Mouse (Mus musculus): Measurements from ENCODE around the gene H2afx. TPM values are rescaled to one million over a fixed set of nuclear protein-coding genes. Genes with fewer than 3 reads are reported as not detected.
"Not testable (repeated sequence)": the region's sequence is repeated elsewhere in the genome, so short reads cannot be mapped to it uniquely, and the experiment has no call there.

Gene H2afx
- 318 and 395 TPM in 2 replicates for polyA plus RNA-seq (2015; fragmentation: Nextera tagmentation; extraction: Ambion mirVana)

DNA sequence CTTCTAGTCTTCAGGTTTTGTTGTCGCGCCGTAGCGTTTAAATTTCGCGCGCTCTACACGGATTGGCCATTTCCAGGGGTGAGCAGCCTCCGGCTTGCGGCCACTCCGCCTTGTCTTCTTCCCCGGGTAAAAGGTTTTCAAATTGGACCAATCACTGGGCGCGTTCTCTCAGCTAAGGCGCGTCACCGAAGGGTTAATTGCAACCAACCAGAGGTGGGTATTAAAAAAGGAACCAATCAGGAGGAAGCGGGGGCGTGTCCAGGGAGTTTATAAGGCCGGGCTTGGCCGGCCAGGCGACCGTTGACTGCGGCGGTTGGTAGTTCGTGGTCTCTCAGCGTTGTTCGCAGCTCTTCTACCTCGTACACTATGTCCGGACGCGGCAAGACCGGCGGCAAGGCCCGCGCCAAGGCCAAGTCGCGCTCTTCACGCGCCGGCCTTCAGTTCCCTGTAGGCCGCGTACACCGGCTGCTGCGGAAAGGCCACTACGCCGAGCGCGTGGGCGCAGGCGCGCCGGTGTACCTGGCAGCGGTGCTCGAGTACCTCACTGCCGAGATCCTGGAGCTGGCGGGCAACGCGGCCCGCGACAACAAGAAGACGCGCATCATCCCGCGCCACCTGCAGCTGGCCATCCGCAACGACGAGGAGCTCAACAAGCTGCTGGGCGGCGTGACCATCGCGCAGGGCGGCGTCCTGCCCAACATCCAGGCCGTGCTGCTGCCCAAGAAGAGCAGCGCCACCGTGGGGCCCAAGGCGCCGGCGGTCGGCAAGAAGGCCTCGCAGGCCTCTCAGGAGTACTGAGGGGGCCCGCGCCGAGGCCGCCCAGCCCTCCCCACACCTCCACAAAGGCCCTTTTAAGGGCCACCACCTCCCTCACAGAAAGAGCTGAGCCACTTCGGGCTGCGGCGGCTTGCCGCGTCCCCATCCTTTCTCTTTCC lies at the start of gene H2afx:
TSS of gene H2afx (plus strand) at position 299 of the 935 bp plus-strand sequence.
- Histone ChIP-seq H3K9ac (ENCODE audit: low read length) (peak within 1 kb of the TSS; percentile 98), H3K27me3 (ENCODE audit: control insufficient read depth, insufficient read depth, low read depth, low read length) (no peaks in the 10 kb centered on the region), H3K9me3 (ENCODE audit: control insufficient read depth, low read length) (no peaks in the 10 kb centered on the region), H3K4me2 (ENCODE audit: low read depth, low read length) (peak within 1 kb of the TSS; percentile 72), H3K36me3 (ENCODE audit: control insufficient read depth, insufficient read depth, low read length) (peaks cover 36% of the 10 kb centered on the region), H3K27ac (ENCODE audit: low read length) (peak within 1 kb of the TSS; percentile 98), H3K4me1 (replicated peaks; ENCODE audit: control insufficient read depth, insufficient read depth, low read length) (peaks cover 15% of the 10 kb centered on the region), H3K4me3 (ENCODE audit: low read length) (peak within 1 kb of the TSS; percentile 91)
- WGBS, result under 1% methylated on average over 87 of the region's 91 CpGs
- ATAC-seq (ENCODE audit: low read depth), result peak; percentile 95

- no peak overlapping the region for H3K4me3 ChIP-seq (ENCODE audit: low read length)
- WGBS, result 19% methylated on average over 6 of the region's 6 CpGs
- no peak overlapping the region for H3K27ac ChIP-seq (ENCODE audit: low read length)
- H3K4me1 ChIP-seq (replicated peaks; ENCODE audit: control insufficient read depth, insufficient read depth, low read length), result peaks cover 19% of the 10 kb centered on the region
- ATAC-seq (ENCODE audit: low read depth), result no peak
- H3K36me3 ChIP-seq (ENCODE audit: control insufficient read depth, insufficient read depth, low read length), result no peaks in the 10 kb centered on the region
- H3K9ac ChIP-seq (ENCODE audit: low read length), result no peak overlapping the region
- peaks cover 18% of the 10 kb centered on the region for H3K27me3 ChIP-seq (ENCODE audit: control insufficient read depth, insufficient read depth, low read depth, low read length)
- no peak overlapping the region for H3K4me2 ChIP-seq (ENCODE audit: low read depth, low read length)
- H3K9me3 ChIP-seq (ENCODE audit: control insufficient read depth, low read length), result no peaks in the 10 kb centered on the region
Measured at GRCm38 (mm10) chr9:44286256-44286850, 48.1 kb upstream of the H2afx start.

- H3K4me2 ChIP-seq (ENCODE audit: low read depth, low read length), result peak overlapping the region; percentile 88
- H3K27ac ChIP-seq (ENCODE audit: low read length), result no peak overlapping the region
- peak overlapping the region; percentile 64 for H3K9ac ChIP-seq (ENCODE audit: low read length)
- peaks cover 18% of the 10 kb centered on the region for H3K27me3 ChIP-seq (ENCODE audit: control insufficient read depth, insufficient read depth, low read depth, low read length)
- H3K9me3 ChIP-seq (ENCODE audit: control insufficient read depth, low read length), result no peaks in the 10 kb centered on the region
- H3K36me3 ChIP-seq (ENCODE audit: control insufficient read depth, insufficient read depth, low read length), result peaks cover 5% of the 10 kb centered on the region; the same call in 1 of the 2 replicates
- peaks cover 19% of the 10 kb centered on the region for H3K4me1 ChIP-seq (replicated peaks; ENCODE audit: control insufficient read depth, insufficient read depth, low read length)
- ATAC-seq (ENCODE audit: low read depth), result no peak
- 17% methylated on average over 11 of the region's 11 CpGs for WGBS
- peak overlapping the region; percentile 55 for H3K4me3 ChIP-seq (ENCODE audit: low read length)
Measured at GRCm38 (mm10) chr9:44287003-44287400, 47.5 kb upstream of the H2afx start.

- peak overlapping the region; percentile 88 for H3K4me2 ChIP-seq (ENCODE audit: low read depth, low read length)
- H3K9me3 ChIP-seq (ENCODE audit: control insufficient read depth, low read length), result no peaks in the 10 kb centered on the region
- peak overlapping the region; percentile 55 for H3K4me3 ChIP-seq (ENCODE audit: low read length)
- H3K27ac ChIP-seq (ENCODE audit: low read length), result no peak overlapping the region
- H3K9ac ChIP-seq (ENCODE audit: low read length), result peak overlapping the region; percentile 64
- H3K27me3 ChIP-seq (ENCODE audit: control insufficient read depth, insufficient read depth, low read depth, low read length), result peaks cover 18% of the 10 kb centered on the region
- H3K4me1 ChIP-seq (replicated peaks; ENCODE audit: control insufficient read depth, insufficient read depth, low read length), result peaks cover 19% of the 10 kb centered on the region
- peak; percentile 56 for ATAC-seq (ENCODE audit: low read depth)
- H3K36me3 ChIP-seq (ENCODE audit: control insufficient read depth, insufficient read depth, low read length), result peaks cover 5% of the 10 kb centered on the region; the same call in 1 of the 2 replicates
- WGBS, result under 1% methylated on average over 45 of the region's 47 CpGs
Measured at GRCm38 (mm10) chr9:44287401-44288075, 47.0 kb upstream of the H2afx start.

- H3K9ac ChIP-seq (ENCODE audit: low read length), result peak within 1 kb of the TSS; percentile 64
- peak within 1 kb of the TSS; percentile 55 for H3K4me3 ChIP-seq (ENCODE audit: low read length)
- no peak within 1 kb of the TSS for H3K27ac ChIP-seq (ENCODE audit: low read length)
- ATAC-seq (ENCODE audit: low read depth), result peak; percentile 53
- no peaks in the 10 kb centered on the region for H3K9me3 ChIP-seq (ENCODE audit: control insufficient read depth, low read length)
- peaks cover 18% of the 10 kb centered on the region for H3K27me3 ChIP-seq (ENCODE audit: control insufficient read depth, insufficient read depth, low read depth, low read length)
- 2% methylated on average over 38 of the region's 38 CpGs for WGBS
- H3K4me1 ChIP-seq (replicated peaks; ENCODE audit: control insufficient read depth, insufficient read depth, low read length), result peaks cover 19% of the 10 kb centered on the region
- H3K4me2 ChIP-seq (ENCODE audit: low read depth, low read length), result peak within 1 kb of the TSS; percentile 88
- H3K36me3 ChIP-seq (ENCODE audit: control insufficient read depth, insufficient read depth, low read length), result peaks cover 10% of the 10 kb centered on the region; the same call in 1 of the 2 replicates
Measured at GRCm38 (mm10) chr9:44288076-44288958, 46.2 kb upstream of the H2afx start, which contains the start of gene Abcg4. Gene Abcg4 (minus strand): TSS chr9:44288615.

- no peak overlapping the region for H3K9ac ChIP-seq (ENCODE audit: low read length)
- 12% methylated on average over 11 of the region's 11 CpGs for WGBS
Measured at GRCm38 (mm10) chr9:44288959-44289291, 45.6 kb upstream of the H2afx start.

GRCm38 (mm10) chr9:44292490-44292889 lies 42.0 kb upstream of the H2afx start:
- peaks cover 12% of the 10 kb centered on the region for H3K27me3 ChIP-seq (ENCODE audit: control insufficient read depth, insufficient read depth, low read depth, low read length)
- H3K4me2 ChIP-seq (ENCODE audit: low read depth, low read length), result no peak overlapping the region
- H3K27ac ChIP-seq (ENCODE audit: low read length), result no peak overlapping the region
- no peak overlapping the region for H3K9ac ChIP-seq (ENCODE audit: low read length)
- peaks cover 15% of the 10 kb centered on the region for H3K4me1 ChIP-seq (replicated peaks; ENCODE audit: control insufficient read depth, insufficient read depth, low read length)
- WGBS, result 70% methylated on average over 3 of the region's 3 CpGs
- H3K36me3 ChIP-seq (ENCODE audit: control insufficient read depth, insufficient read depth, low read length), result peaks cover 29% of the 10 kb centered on the region
- 0 out of 2 replicates have a peak, but pooled peaks have one; percentile 21 for ATAC-seq (ENCODE audit: low read depth)
- H3K9me3 ChIP-seq (ENCODE audit: control insufficient read depth, low read length), result no peaks in the 10 kb centered on the region
- H3K4me3 ChIP-seq (ENCODE audit: low read length), result no peak overlapping the region

More at GRCm38 (mm10) chr9:44288959-44289291, 45.6 kb upstream of the H2afx start:
- ATAC-seq (ENCODE audit: low read depth), result no peak; the same call in 1 of the 2 replicates
- Histone ChIP-seq H3K9me3 (ENCODE audit: control insufficient read depth, low read length) (no peaks in the 10 kb centered on the region), H3K27me3 (ENCODE audit: control insufficient read depth, insufficient read depth, low read depth, low read length) (peaks cover 18% of the 10 kb centered on the region), H3K36me3 (ENCODE audit: control insufficient read depth, insufficient read depth, low read length) (peaks cover 12% of the 10 kb centered on the region; the same call in 1 of the 2 replicates), H3K27ac (ENCODE audit: low read length) (no peak overlapping the region), H3K4me2 (ENCODE audit: low read depth, low read length) (no peak overlapping the region; the same call in 1 of the 2 replicates), H3K4me1 (replicated peaks; ENCODE audit: control insufficient read depth, insufficient read depth, low read length) (peaks cover 19% of the 10 kb centered on the region), H3K4me3 (ENCODE audit: low read length) (no peak overlapping the region)

- peaks cover 45% of the 10 kb centered on the region for H3K36me3 ChIP-seq (ENCODE audit: control insufficient read depth, insufficient read depth, low read length)
- not testable (repeated sequence) for H3K9ac ChIP-seq (ENCODE audit: low read length)
- WGBS, result 94% methylated on average over 3 of the region's 3 CpGs
Measured at GRCm38 (mm10) chr9:44300001-44300400, 34.5 kb upstream of the H2afx start.

More at GRCm38 (mm10) chr9:44300001-44300400, 34.5 kb upstream of the H2afx start:
- H3K27me3 ChIP-seq (ENCODE audit: control insufficient read depth, insufficient read depth, low read depth, low read length); H3K9me3 ChIP-seq (ENCODE audit: control insufficient read depth, low read length); H3K4me3 ChIP-seq (ENCODE audit: low read length); H3K27ac ChIP-seq (ENCODE audit: low read length); H3K4me2 ChIP-seq (ENCODE audit: low read depth, low read length); ATAC-seq (ENCODE audit: low read depth): not testable (repeated sequence)
- H3K4me1 ChIP-seq (replicated peaks; ENCODE audit: control insufficient read depth, insufficient read depth, low read length), result peaks cover 10% of the 10 kb centered on the region

Data from lung, embryonic 16.5 days (tissue).